Mouse (Mus musculus): ENCODE measurements at regions not wholly inside any gene's neighbourhood (a gene's known extent, or its start where the extent isn't known, plus 50 kb on each side); places are given as distances from the start of the nearest gene placed in this dataset.

DNA sequence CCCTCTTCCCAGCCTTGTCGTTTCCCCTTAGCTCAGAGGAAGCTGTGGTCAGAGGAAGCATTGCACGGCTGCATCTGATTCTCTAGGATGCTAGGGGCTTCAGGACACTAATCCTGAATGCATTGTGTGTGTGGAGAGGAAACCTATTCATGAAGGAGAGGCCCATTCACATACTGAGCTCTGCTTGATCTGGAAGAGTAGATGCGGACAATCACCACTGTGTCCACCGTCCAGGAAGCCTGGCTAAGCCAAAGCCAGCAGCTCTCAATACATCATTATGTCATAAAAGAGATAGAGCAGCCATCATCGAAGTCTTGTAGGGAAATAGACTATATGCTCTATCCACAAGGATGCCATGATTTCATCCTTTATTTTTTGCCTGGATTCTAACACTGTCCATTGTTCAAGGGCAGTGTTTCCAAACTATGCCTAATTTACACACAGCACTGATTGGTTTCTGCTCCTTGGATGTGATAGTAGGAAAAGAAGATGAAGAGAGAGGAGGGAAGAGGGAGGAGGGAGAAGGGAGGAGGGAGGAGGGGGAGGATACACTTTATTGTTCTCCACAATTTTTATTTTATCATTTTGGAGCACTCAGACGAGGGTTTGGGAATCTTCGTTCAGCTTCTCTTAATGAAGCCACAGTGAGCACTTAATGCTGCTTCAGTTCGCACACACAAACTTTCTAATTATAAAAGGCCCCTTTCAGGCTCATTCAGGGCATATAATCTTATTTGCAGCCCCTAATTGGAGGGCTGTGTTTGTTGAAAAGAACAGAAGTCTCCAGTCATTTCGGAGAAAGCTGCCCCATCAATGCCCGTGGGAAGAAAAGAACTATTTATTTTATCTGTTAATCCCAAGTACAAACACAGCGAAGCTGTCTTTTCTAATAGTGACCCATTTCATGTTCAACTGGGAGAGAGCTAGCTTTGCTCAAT, 195.0 kb downstream of the Pdgfra start:
- no peak for DNase-seq

DNA sequence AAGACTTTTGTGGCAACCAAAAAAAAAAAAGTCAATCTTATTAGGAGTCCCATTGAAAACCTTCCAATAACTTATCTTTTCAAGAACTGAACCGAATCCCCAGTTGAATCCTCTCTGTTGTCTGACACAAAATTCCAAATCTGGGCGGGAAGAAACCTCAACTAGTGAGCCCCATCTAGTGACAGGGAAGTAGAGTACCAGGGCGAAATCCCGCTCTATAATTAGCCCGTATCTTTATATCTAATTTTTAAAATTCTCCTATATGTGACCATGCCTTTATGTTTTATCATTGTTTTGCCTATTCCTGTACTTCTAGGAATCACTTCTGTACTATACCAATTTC, 195.7 kb downstream of the Pdgfra start:
- DNase-seq, result no peak

- DNase-seq, result no peak
Observed at GRCm38 (mm10) chr5:75355266-75355665, 203.2 kb downstream of the Pdgfra start.

DNA sequence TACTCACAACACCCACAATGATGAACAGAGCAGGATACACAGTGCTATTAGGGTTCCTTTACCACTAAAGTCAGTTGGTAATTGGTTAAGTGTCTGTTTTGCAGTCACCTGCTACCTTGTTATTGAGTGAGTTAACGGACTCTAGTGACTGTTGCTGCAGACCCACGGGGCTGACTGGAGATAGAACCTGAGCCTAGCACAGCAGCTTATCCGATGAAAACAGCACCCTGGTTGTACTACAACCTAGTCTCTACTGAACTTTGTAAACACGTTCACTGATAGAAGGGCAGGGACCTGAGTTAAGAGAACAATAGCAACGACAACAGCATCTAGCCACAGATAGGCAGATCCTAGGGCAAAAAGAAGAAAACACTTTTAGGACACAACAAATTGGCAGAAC, 206.8 kb downstream of the Pdgfra start:
- DNase-seq, result no peak

- DNase-seq, result no peak
Observed at GRCm38 (mm10) chr5:75363832-75364231, 210.9 kb upstream of the Kit start.

DNA sequence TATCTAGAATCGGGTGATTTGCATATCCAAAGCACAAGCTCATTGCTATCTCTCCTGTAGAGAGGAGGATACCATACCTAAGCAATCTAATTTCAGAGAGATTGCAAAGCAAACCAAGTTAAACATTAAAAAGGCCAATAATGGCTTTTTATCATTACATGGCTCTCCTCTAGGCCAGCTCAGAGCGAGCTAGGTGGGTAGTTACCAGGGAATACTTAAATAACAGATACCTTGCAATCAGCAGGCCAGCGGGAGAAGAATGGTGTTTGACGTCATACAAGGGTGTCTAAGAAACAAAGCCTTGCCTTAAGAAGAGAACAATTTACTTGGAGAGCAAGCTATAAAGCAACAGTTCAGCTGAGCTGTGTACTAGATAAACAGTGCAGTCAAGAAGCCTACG, 207.4 kb upstream of the Kit start:
- DNase-seq, result no peak

- peak; percentile 55 for DNase-seq
Observed at GRCm38 (mm10) chr5:75368691-75369090, 206.0 kb upstream of the Kit start.

GRCm38 (mm10) chr5:75372849-75373248, 201.9 kb upstream of the Kit start:
- peak; percentile 12 for DNase-seq

DNA sequence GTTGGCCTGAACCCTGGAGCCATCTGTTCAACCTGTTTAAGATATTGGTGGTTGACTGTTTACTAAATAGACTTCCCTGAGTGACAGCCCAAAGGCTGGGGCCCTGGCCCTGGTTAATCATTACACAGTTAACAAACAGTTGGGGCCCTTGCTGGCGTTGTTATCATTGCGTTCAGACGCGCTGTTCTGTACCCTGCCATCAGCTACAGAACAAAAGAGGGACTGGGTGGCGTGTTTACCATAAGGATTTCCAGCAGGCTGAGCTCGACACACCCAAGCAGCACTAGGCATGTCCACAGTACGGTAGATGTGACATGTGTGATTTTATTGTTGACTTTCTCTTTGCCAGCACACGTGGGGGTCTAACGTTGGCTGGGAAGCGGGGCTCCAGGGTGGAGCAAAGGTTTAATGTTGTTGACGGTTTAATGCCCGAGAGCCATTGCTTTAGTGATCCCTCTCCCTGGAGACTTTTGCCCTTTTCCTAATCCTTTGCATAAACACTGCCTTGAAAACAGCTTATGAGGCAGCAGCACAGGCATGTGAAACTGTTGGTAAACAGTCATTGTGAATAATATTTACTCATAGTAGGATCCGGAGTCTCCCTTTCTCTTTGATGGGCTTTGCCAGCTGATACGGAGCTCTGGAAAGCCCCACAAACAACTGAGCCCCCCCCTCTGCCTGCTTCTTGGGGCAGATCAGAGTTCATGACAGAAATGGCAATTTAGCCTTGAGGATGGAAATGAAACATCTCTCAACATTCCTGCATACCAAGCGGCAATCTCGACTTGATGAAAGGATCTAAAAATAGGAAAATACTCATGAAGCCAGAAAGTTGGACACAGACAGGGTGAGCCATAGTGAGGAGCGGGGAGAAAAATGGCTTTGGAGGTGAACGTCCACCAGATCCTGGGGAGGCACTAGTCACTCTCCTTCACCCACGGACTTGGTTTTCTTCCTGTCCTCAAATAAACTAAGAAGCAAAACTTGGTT, 197.1 kb upstream of the Kit start:
- DNase-seq, result peak; percentile 47

DNA sequence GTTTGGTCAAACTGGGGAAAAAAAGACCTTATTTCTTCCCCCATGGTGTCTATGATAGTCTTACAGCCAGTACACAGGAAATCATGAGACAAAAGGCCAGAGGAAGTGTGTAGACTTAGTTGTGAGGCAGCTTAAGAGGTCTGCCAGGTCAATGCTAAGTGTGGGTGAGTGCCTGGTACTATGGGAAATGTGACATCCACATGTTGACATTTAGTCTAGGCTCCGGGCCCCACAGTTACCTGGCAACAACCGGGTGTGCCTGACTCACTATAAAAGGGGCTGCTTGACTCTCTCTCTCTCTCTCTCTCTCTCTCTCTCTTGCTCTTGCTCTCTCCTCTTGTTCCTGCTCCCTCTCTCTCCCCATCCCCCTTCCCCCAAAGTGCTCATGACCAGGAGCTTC, 196.1 kb upstream of the Kit start:
- DNase-seq, result no peak

- no peak for DNase-seq
Observed at GRCm38 (mm10) chr5:75380340-75380739, 194.4 kb upstream of the Kit start.

- DNase-seq, result no peak
Observed at GRCm38 (mm10) chr5:75382138-75382537, 192.6 kb upstream of the Kit start.

DNA sequence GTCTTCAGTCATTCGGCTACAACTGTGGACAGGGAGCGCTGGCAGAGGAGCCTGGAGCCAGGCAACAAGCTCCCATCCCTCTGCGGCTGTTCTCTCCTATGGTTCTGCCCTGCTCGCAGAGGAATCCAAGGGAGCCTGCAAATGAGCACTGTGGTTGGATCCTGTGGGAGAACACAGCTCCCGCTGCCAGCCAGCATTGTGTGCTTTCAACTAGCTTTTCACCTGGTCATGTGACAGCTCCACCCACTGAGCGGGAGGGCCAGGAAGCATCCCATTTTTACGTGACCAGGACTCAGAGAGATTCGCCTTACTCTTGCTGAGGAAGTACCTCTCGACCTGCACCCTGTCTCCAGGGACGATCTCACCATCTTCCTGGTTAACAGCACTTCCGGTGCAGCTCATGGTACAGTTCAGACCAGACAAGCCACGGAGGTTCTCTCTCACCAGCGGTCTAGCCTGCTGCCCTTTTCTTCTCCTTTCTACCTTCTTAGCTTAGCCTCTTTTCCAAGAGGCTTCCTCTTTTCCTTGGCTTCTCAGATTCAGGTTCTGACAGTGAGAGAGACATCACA, 186.7 kb upstream of the Kit start:
- DNase-seq, result no peak

GRCm38 (mm10) chr5:75388699-75389260, 185.9 kb upstream of the Kit start:
- no peak for DNase-seq

DNA sequence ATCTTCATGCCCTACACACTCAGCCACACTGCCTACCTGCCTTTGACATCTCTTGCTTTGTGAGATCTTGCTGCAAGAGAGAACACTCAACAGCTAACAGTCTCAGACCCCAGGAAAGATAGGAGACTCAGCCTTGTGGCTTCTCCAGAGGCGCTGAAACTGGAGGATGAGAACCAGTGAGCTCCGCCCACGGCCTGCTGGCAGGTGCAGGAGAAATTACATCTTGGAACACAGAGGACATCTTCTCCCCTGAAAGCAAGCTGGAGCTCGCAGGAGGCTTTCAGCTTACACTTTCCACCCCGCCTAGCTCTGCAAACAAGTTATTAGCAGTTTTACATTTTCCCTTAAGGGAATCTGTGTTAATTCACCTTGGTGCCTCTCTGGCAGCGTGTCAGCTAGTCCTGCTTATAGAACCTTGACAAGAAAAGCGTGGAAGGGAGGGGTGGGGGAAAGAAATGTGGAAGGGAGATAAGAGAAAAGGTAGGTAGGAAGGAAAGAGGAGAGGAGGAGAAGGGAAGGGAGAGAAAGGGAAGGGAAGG, 185.2 kb upstream of the Kit start:
- no peak for DNase-seq

GRCm38 (mm10) chr5:75398820-75399219, 175.9 kb upstream of the Kit start:
- no peak for DNase-seq

- no peak for DNase-seq
Observed at GRCm38 (mm10) chr5:75401734-75402133, 173.0 kb upstream of the Kit start.

DNA sequence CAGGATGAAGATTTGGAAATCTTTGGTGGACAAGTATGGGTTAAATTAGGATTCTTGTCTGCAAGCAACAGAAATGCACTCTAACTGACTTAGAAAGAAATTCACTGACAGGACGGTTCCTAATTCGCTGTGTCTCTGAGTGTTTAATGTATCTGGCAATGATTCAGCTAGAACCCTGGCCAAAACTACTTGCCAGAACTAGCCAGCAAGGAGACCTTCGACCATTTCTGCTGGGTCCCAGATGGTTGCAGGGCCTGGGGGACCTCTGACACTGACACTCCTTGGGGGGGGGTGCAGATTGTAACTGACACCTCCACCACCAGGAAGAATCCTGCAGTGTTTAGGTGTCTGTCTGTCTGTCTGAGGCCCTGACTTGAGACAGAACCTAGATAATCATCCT, 172.1 kb upstream of the Kit start:
- DNase-seq, result no peak

GRCm38 (mm10) chr5:75403531-75403930, 171.2 kb upstream of the Kit start:
- DNase-seq, result no peak

DNA sequence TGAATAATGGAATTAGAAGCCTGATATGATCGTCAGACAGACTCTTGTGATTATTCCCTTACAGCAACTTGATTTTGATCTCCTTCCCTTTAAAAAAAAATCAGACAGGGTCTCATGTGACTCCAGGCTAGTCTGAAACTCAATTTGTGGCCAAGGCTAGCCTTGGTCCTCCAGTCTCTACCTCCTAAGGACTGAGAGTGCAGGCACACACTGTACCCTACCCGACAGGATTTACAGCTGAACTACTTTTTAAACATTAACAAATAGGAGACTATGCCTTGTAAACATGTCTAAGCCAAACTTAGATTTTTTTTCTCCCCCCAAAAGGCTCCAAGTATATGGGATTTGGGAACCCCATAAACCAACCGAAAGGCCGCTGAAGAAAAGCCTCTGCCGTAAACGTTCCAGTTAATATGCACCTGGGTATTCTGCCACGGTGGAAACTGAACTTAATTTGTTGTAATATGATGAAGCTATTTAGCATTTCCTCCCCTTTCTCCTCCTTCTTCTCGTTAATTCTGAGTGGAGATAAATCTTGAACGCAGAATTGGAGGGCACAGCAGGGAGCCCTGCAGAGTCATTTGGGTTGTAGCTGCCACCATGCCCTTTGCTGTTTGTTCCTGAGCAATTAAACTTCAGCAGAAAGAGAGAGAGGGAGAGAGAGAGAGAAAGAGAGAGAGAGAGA, 170.0 kb upstream of the Kit start:
- DNase-seq, result no peak

DNA sequence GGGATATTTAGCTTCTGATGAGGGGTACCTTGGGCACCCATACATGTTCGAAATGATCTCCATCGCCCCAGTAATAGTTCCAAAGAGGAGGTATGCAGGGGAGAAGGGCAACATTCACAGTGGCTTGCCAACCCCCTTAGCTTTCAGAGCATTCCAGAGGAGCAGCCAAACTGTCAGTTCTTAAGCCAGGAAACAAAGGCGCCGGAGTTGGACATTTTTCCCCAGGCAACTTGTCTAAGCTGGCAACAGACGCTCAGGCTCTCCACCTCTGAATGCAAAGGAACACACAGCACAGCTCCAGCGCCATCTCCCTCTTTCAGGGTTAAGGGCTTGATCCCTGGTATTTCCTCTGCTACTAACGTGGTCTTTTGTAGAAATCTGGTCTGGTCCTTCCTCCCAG, 169.2 kb upstream of the Kit start:
- DNase-seq, result no peak

DNA sequence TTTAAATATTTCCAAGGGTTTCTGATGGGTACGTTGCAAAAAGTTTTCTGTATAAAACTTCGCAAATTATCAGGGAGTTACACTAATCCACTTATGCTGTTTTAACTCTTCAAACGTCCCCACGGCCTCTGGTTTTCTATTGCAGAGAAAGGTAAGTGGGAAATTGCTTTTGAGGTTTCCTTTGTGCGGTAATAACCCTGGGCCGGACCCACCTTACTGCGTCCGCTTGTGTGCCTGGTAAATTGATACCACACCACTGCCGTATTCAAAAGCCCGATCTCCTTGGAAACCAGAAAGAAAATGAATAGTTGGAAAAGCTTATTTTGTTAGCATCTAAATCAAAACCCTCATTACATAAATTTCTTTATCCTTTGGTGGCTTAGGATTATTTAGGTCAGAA, 167.0 kb upstream of the Kit start:
- DNase-seq, result no peak
